Mouse (Mus musculus) forebrain, embryonic 14.5 days (tissue): ENCODE measurements around the gene Mrpl44. TPM values are rescaled to one million over a fixed set of nuclear protein-coding genes. Genes with fewer than 3 reads are reported as not detected.

Experiments used
- ATAC-seq: fragments of 200-750 bp; cut with Nextera tagmentation; 2 replicates; pipeline ENCODE4 v1.8.0; 2017; ENCODE audit warnings: mild to moderate bottlenecking, moderate library complexity
- DNase-seq: peaks from one replicate; pipeline ENCODE4 v3.0.0-alpha.2; 2015; ENCODE audit warnings: low spot score
- H3K27ac ChIP-seq: fragments of 300-500 bp; sonication (generic); 2 replicates; pipeline ENCODE4 v1.5.1; 2014; ENCODE audit warnings: low read depth, mild to moderate bottlenecking, control low read depth, low read length, moderate library complexity
- H3K27me3 ChIP-seq: fragments of 300-500 bp; sonication (generic); replicated peaks from 2 replicates; pipeline ENCODE4 v1.6.1; 2014; ENCODE audit warnings: low read length, control low read depth, mixed read lengths; ENCODE audit not compliant: control insufficient read depth, insufficient read depth
- H3K36me3 ChIP-seq: fragments of 300-500 bp; sonication (generic); 2 replicates; pipeline ENCODE4 v1.6.1; 2014; ENCODE audit warnings: low read length, control low read depth; ENCODE audit not compliant: control insufficient read depth, insufficient read depth
- H3K4me1 ChIP-seq: fragments of 300-500 bp; sonication (generic); 2 replicates; pipeline ENCODE4 v1.6.1; 2014; ENCODE audit warnings: antibody characterized with exemption, low read length, control low read depth; ENCODE audit not compliant: control insufficient read depth, insufficient read depth
- H3K4me2 ChIP-seq: fragments of 300-500 bp; sonication (generic); 2 replicates; pipeline ENCODE4 v1.6.1; 2014; ENCODE audit warnings: mild to moderate bottlenecking, control low read depth, low read length
- H3K4me3 ChIP-seq: fragments of 300-500 bp; sonication (generic); 2 replicates; pipeline ENCODE4 v1.5.1; 2014; ENCODE audit warnings: low read depth, low read length, control low read depth
- H3K9ac ChIP-seq: fragments of 300-500 bp; sonication (generic); 2 replicates; pipeline ENCODE4 v1.6.1; 2014; ENCODE audit warnings: mild to moderate bottlenecking, low read length, control low read depth, moderate library complexity
- H3K9me3 ChIP-seq: fragments of 300-500 bp; sonication (generic); replicated peaks from 2 replicates; pipeline ENCODE4 v1.6.1; 2016; ENCODE audit warnings: low read length, control low read depth, mixed read lengths; ENCODE audit not compliant: control insufficient read depth
- WGBS: fragments of 180-500 bp; shearing (Covaris S2); extraction: QIAGEN DNeasy Blood & Tissue Kit; methylation state at CpG from one replicate; pipeline ENCODE4 v1.1.7; 2014; 5-methylcytosine and 5-hydroxymethylcytosine counted together
- polyA plus RNA-seq: library from polyadenylated mRNA; unstranded; fragments of >200 nt; fragmentation: Nextera tagmentation; extraction: Ambion mirVana; gene quantifications from 2 replicates; pipeline ENCODE4 v1.2.1, GENCODE M21; 2014

The Mrpl44 gene
- polyA plus RNA-seq: 42.7 and 46.6 TPM in 2 replicates

- DNase-seq: peak; percentile 97
- peak within 1 kb of the TSS; percentile 95 for H3K9ac ChIP-seq
- under 1% methylated on average over 38 of the region's 38 CpGs for WGBS
- peak within 1 kb of the TSS; percentile 63 for H3K4me2 ChIP-seq
- ATAC-seq: peak; percentile 100
- 0 out of 2 replicates have a peak, but pooled peaks cover 2% of the 10 kb centered on the region for H3K4me1 ChIP-seq
- H3K9me3 ChIP-seq: no peaks in the 10 kb centered on the region
- peak within 1 kb of the TSS; percentile 77 for H3K4me3 ChIP-seq
- peak within 1 kb of the TSS; percentile 91 for H3K27ac ChIP-seq
- H3K36me3 ChIP-seq: peaks cover 32% of the 10 kb centered on the region
- no peaks in the 10 kb centered on the region for H3K27me3 ChIP-seq
Observed at GRCm38 (mm10) chr1:79775927-79776458, at the start of gene Mrpl44, which contains the start of gene Wdfy1. Gene Mrpl44 (plus strand): TSS chr1:79776018. Gene Wdfy1 (minus strand): TSS chr1:79776143.

- no peak overlapping the region for H3K4me2 ChIP-seq
- no peaks in the 10 kb centered on the region for H3K4me1 ChIP-seq
- WGBS: 88% methylated on average over 5 of the region's 5 CpGs
- H3K27me3 ChIP-seq: no peaks in the 10 kb centered on the region
- ATAC-seq (no peak), DNase-seq (no peak)
- peaks cover 9% of the 10 kb centered on the region; the same call in 1 of the 2 replicates for H3K36me3 ChIP-seq
- no peak overlapping the region for H3K27ac ChIP-seq
- H3K4me3 ChIP-seq: no peak overlapping the region
- no peak overlapping the region for H3K9ac ChIP-seq
- no peaks in the 10 kb centered on the region for H3K9me3 ChIP-seq
Observed at GRCm38 (mm10) chr1:79734794-79735193, 41.0 kb upstream of the Mrpl44 start.

- DNase-seq (no peak), ATAC-seq (no peak)
- no peak overlapping the region for H3K4me3 ChIP-seq
- no peaks in the 10 kb centered on the region for H3K4me1 ChIP-seq
- H3K27ac ChIP-seq: no peak overlapping the region
- no peaks in the 10 kb centered on the region for H3K27me3 ChIP-seq
- no peak overlapping the region for H3K4me2 ChIP-seq
- H3K9ac ChIP-seq: no peak overlapping the region
- peaks cover 9% of the 10 kb centered on the region; the same call in 1 of the 2 replicates for H3K36me3 ChIP-seq
- 94% methylated on average over 3 of the region's 3 CpGs for WGBS
- no peaks in the 10 kb centered on the region for H3K9me3 ChIP-seq
Observed at GRCm38 (mm10) chr1:79736408-79736807, 39.4 kb upstream of the Mrpl44 start.

- H3K36me3 ChIP-seq: peaks cover 8% of the 10 kb centered on the region; the same call in 1 of the 2 replicates
- H3K27me3 ChIP-seq: no peaks in the 10 kb centered on the region
- no peaks in the 10 kb centered on the region for H3K4me1 ChIP-seq
- H3K27ac ChIP-seq: no peak overlapping the region
- DNase-seq (no peak), ATAC-seq (no peak)
- no peaks in the 10 kb centered on the region for H3K9me3 ChIP-seq
- no peak overlapping the region for H3K9ac ChIP-seq
- 93% methylated on average over 2 of the region's 2 CpGs for WGBS
- no peak overlapping the region for H3K4me2 ChIP-seq
- H3K4me3 ChIP-seq: no peak overlapping the region
Observed at GRCm38 (mm10) chr1:79739726-79740125, 36.1 kb upstream of the Mrpl44 start.

GRCm38 (mm10) chr1:79741002-79741401 lies 34.8 kb upstream of the Mrpl44 start:
- Histone ChIP-seq H3K4me1 (no peaks in the 10 kb centered on the region), H3K9me3 (no peaks in the 10 kb centered on the region), H3K27ac (no peak overlapping the region), H3K9ac (no peak overlapping the region), H3K4me3 (no peak overlapping the region), H3K36me3 (peaks cover 8% of the 10 kb centered on the region; the same call in 1 of the 2 replicates), H3K4me2 (no peak overlapping the region), H3K27me3 (no peaks in the 10 kb centered on the region)
- no peak for DNase-seq
- 80% methylated on average over 4 of the region's 4 CpGs for WGBS
- no peak for ATAC-seq

DNA sequence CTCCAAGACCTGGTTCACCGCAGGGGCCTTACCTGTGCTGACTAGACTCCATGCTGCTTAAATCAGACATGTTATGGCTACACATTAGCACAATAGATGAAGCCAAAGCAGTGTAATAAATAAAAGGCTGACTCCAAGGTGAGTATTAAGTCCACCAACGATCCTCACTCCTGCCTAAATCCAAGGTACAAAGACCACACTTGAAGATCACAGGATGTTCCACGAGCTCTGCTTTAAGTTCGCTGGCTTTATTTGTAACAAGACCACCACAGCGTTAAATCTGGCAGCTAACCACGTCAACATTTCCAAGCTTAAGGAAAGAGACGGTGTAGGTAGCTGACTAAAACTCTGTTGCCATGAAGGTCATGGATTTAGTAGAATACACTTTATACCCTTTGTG lies 32.9 kb upstream of the Mrpl44 start:
- Histone ChIP-seq H3K9ac (no peak overlapping the region), H3K27me3 (no peaks in the 10 kb centered on the region), H3K36me3 (peaks cover 8% of the 10 kb centered on the region; the same call in 1 of the 2 replicates), H3K4me1 (no peaks in the 10 kb centered on the region), H3K9me3 (no peaks in the 10 kb centered on the region), H3K4me3 (no peak overlapping the region), H3K4me2 (no peak overlapping the region), H3K27ac (no peak overlapping the region)
- ATAC-seq (no peak), DNase-seq (no peak)
- WGBS: 87% methylated on average over 7 of the region's 7 CpGs

- Histone ChIP-seq H3K9ac (no peak overlapping the region), H3K27me3 (no peaks in the 10 kb centered on the region), H3K4me2 (no peak overlapping the region), H3K27ac (no peak overlapping the region), H3K4me3 (no peak overlapping the region), H3K36me3 (peaks cover 8% of the 10 kb centered on the region; the same call in 1 of the 2 replicates), H3K4me1 (no peaks in the 10 kb centered on the region), H3K9me3 (no peaks in the 10 kb centered on the region)
- DNase-seq (no peak), ATAC-seq (no peak)
- 100% methylated on average over 1 of the region's 1 CpGs for WGBS
Observed at GRCm38 (mm10) chr1:79743385-79743784, 32.4 kb upstream of the Mrpl44 start.

DNA sequence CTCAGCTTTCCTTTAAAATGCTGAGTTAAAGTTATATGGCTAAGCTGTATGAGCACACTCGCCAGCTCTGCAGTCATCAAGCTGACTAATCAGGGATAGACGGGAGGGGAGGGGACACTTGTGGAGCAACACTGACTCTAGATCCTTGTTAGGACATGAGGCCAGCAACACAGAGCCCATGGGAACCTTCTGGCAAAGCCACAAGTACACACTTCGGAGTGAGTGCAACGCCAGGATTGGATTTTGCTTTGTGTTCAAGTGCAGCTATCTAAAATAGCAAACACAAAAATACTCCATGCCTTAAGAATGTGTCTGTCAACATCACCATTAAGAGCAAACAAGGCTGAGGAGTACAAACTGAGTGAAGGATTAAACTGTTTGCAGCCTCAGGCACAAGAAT lies 29.8 kb upstream of the Mrpl44 start:
- Histone ChIP-seq H3K27ac (no peak overlapping the region), H3K36me3 (0 out of 2 replicates have a peak, but pooled peaks cover 3% of the 10 kb centered on the region), H3K9ac (no peak overlapping the region), H3K4me2 (no peak overlapping the region), H3K9me3 (no peaks in the 10 kb centered on the region), H3K27me3 (no peaks in the 10 kb centered on the region), H3K4me1 (no peaks in the 10 kb centered on the region), H3K4me3 (no peak overlapping the region)
- DNase-seq (no peak), ATAC-seq (no peak)
- WGBS: 81% methylated on average over 4 of the region's 4 CpGs

- Histone ChIP-seq H3K4me2 (no peak overlapping the region), H3K9me3 (no peaks in the 10 kb centered on the region), H3K9ac (no peak overlapping the region), H3K36me3 (no peaks in the 10 kb centered on the region), H3K27ac (no peak overlapping the region), H3K4me3 (no peak overlapping the region), H3K4me1 (no peaks in the 10 kb centered on the region), H3K27me3 (no peaks in the 10 kb centered on the region)
- DNase-seq: no peak
- ATAC-seq: no peak
- 93% methylated on average over 5 of the region's 5 CpGs for WGBS
Observed at GRCm38 (mm10) chr1:79751186-79751585, 24.6 kb upstream of the Mrpl44 start.
